Mouse (Mus musculus) spleen, postnatal 4 days (tissue): ENCODE results near the gene Rrp36.

ENCODE experiments used
- DNase-seq, 2 experiments: peaks; one replicate each; pipeline ENCODE4 v3.0.0; 2022; ENCODE audit warnings: low spot score in 2 of 2

Rrp36 gene

DNA sequence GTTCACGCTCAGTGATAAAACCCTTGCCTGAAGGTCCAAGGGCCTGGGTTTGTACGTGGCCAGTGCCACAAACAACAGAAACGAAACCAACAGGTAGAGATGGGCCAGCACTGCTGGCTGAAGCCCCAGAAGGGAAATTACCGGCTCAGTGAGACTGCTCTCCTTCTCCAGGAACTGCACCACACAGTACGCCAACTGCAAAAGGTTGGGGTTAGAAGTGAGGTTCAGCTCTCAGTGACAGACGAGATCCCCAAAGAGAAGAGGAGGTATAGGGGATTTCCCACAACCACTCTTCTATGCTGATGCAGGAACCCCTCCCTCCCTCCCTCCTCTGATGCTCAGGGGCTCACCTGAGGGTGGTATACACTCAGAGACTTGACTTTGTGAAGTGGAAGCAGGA, 11.8 kb upstream of the Rrp36 start:
- DNase-seq = no peak

DNA sequence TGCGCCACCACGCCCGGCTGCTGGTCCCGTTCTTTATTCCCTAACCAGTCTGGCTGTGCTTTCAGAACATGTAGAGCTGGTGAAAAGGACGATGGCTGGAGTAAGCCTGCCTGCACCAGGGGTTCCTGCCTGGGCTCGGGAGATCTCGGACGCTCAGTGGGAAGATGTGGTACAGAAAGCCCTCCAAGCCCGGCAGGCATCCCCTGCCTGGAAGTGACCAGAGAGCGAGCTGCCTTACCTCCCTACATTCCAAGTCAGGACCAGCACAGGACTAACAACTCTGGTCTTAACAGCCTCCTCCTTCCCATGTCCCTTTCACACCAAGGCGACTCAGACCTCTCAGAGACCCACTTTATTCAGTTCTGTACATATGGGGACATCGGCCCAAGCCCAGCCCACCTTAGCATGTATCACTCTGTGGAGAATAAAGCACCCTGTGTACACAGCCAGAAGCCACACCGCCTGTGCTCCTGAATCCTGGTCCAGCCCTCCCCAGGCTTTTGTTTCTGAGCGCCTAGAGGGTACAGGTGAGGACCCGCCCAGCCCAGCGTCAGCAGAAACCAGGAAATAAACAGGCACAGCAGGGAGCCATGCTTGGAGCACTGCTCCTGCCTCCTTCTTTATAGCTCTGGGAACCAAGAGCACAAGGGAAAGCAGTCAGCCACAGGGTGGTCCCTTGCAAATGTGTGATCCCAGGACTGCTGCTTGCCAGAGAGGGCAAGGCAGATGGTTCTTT, 8.7 kb upstream of the Rrp36 start:
- DNase-seq = no peak

DNA sequence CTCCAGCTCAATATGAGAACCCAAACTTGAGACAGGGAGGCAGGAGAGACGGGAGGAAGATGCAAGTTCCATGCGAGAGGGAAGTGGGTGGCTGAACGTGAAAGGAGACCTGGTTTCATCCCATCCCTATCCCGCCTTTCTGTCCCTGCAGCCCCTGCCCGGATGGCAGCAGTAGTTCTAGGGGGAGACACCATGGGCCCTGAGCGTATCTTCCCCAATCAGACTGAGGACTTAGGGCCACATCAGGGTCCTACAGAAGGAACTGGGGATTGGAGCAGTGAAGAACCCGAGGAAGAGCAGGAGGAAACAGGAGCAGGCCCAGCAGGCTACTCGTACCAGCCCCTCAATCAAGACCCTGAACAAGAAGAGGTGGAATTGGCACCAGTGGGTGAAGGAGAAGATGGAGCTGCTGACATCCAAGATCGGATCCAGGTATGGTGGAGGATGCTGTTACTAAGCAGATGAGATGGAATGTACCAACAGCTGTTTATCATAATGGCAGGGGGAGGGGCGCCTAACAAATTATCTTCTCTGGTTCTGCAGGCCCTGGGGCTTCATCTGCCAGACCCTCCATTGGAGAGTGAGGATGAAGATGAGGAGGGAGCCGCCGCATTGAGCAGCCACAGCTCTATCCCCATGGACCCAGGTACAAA, 7.4 kb upstream of the Rrp36 start:
- no peak for DNase-seq

- peak; percentile 98 to 99 for DNase-seq
Measured at GRCm38 (mm10) chr17:46680760-46681373, 6.7 kb upstream of the Rrp36 start, which contains the start of gene Klhdc3. Klhdc3 (minus strand) TSS chr17:46680914.

DNA sequence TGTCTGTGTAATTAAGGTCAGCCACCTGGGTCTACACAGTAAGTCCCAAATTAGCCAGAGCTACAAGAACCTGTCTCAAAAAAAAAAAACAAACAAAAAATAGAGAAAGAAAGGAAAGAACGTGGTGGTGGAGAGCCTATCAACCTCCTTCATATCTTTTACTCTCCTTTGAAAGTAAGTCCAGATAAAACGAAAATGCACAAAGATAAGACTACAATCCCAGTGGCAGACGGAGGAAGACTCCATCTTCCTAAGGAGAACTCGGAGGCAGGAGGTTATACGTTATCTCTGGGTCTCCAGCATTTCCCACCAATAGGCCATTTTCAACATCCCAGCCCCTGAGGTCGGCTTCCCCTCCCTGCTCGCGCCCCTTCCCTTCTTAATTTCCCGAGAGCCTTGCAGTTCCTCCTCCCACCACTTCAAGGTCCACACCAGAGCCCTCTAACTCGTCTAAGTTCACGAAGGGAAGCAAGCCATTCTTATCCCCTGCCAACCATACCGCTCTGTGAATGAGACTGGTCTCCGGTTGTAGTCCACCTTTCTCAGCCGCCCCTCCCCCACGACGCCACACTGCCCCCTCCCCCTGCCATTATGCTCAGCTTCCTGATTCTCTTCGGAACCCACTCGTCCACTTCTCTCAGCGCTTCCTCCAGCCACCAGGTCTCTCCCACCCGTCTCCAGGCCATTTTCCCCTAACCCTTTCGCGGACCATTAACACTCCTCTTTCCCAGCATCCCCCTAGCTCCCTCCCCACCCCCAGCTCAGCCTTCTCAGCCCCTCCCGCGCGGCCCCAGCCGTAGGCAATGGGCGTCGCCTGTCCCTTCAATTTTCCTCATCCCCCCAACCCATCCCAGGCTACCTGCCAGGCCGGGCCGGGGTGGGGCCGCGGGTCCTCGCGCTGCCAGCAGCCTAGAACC, 5.9 kb upstream of the Rrp36 start:
- DNase-seq = peak; percentile 46 to 79

- DNase-seq = no peak
Measured at GRCm38 (mm10) chr17:46678911-46679310, 4.8 kb upstream of the Rrp36 start.

DNA sequence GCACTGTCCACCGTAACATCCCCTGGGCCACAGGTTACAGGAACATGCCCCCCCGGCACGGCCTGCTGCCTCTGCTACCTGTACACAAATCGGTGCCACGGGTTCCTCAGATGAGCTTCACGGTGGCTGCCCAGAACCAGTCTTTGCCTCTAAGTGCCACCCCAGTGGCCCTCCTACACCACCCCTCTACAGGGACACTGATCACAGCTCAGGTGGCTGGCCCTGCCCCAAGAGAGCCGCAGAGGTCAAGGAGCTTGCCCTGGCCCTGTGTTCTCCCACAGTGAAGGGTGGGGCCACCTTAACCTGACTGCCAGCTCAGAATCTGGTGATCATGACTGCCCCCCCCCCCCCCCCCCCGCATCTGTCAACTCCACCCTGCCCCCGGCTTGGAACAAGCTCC, 4.3 kb upstream of the Rrp36 start, which contains the start of gene Mea1:
Gene Mea1 (plus strand): TSS at position 378 of the 400 bp plus-strand sequence.
- DNase-seq = no peak

DNA sequence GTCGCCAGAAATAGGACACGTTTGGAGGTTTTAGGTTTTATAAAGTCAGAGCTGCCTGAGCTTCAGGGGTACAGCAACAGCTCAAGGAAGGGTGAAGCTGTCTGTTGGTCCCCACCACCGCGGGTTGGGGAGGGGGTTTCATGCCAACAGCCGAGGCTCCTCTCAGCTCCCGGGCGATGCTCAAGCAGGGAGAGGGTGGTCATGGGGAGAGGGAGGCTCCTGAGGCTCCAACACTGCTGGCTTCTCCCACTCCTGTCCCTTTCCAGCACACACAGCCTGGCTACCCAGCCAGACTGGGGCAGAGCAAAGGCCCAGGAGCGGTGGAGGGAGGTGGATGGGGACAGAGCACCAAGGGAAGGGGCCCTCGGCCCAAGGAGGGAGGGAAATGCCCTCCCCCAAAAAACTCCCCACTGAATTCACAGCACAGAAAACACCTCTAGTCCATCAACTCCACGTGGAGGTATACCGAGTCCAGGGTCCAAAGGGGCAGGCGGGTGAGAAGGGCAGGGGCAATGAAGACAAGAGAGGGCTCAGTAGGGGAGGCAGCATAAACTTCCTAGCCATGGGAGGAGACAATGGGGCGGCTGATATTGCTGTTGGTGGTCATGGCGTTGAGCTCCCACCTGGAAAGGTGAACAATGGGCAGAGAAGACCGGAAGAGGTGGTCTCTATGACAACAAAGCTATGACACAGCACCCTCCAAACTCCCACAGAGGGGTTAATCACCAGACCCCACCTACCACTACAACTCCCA, 555 bp upstream of the Rrp36 start:
- DNase-seq = no peak

- DNase-seq = no peak
Measured at GRCm38 (mm10) chr17:46669911-46670310, 4.2 kb downstream of the Rrp36 start.

GRCm38 (mm10) chr17:46667712-46668111, 6.4 kb downstream of the Rrp36 start:
- no peak for DNase-seq

DNA sequence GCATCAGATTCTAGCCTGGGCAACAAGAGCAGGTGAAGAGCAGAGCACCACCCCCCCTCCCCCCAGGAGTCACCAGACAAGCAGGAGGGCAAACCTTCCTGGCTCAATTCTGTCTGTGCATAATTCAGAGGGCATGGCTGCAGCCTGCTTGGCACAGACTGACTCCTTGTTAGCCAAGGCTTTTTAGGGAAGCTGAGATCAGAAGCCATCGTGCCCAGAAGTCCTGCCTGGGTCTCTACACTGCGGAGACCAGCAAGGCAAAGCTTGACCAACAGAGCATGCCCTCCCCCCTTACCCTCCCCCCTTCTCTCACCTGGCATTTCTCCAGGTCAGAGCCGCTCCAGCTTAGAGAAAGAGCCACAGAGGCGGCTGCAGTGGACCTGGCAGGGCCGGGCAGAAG, 11.4 kb downstream of the Rrp36 start:
- no peak for DNase-seq

DNA sequence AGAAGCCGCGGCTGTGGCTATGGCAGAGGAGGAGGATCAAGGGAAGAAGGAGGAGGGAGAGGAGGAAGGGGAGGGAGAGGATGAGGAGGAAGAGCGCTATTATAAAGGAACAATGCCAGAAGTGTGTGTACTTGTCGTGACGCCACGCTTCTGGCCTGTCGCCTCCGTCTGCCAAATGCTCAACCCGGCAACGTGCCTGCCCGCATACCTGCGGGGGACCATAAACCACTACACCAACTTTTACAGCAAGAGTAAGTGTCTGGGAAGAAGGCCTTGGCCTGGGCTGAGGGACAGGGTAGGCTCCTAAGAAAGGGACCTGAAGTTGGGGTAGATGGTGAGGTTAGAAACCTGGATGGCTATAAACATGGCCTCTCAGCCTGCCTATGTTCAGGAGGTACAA, 12.2 kb downstream of the Rrp36 start:
- DNase-seq = no peak

GRCm38 (mm10) chr17:46661351-46661750, 12.8 kb downstream of the Rrp36 start:
- no peak for DNase-seq

DNA sequence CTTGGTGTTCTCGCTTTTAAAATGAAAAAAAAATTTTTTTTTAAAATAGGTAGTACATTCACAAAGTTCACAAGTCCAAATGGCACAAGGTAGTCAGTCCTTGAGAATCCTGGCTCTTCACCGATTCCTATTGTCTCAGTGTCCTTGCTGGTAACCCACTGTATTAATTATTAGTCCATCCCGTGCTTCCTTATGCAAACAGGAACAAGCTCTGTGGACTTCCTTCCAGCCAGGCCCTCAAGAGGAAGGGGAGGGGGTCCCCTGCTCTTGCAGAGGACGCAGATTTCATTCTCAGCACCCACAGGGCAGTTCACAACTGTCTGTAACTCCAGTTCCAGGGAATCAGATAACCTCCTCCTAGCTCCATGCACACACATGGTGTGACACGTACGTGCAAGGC, 18.1 kb downstream of the Rrp36 start:
- no peak for DNase-seq

GRCm38 (mm10) chr17:46651755-46652547, 22.2 kb downstream of the Rrp36 start:
- peak in 1 of 2 experiments; percentile 60 for DNase-seq

DNA sequence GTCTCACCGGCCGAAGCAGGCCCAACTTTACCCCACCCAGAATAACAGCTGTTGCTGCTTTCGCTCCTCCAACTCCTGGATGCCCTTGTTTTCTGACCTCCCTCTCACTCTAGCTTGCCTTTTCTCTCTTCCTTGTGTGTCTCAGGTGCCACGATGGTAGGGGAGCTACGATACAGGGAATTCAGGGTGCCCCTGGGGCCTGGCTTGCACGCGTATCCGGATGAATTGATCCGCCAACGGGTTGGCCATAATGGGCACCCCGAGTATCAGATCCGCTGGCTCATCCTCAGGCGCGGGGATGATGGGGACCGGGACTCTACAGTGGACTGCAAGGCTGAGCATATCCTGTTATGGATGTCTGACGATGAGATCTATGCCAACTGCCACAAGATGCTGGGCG, 22.9 kb downstream of the Rrp36 start:
- DNase-seq = peak in 1 of 2 experiments; percentile 59

DNA sequence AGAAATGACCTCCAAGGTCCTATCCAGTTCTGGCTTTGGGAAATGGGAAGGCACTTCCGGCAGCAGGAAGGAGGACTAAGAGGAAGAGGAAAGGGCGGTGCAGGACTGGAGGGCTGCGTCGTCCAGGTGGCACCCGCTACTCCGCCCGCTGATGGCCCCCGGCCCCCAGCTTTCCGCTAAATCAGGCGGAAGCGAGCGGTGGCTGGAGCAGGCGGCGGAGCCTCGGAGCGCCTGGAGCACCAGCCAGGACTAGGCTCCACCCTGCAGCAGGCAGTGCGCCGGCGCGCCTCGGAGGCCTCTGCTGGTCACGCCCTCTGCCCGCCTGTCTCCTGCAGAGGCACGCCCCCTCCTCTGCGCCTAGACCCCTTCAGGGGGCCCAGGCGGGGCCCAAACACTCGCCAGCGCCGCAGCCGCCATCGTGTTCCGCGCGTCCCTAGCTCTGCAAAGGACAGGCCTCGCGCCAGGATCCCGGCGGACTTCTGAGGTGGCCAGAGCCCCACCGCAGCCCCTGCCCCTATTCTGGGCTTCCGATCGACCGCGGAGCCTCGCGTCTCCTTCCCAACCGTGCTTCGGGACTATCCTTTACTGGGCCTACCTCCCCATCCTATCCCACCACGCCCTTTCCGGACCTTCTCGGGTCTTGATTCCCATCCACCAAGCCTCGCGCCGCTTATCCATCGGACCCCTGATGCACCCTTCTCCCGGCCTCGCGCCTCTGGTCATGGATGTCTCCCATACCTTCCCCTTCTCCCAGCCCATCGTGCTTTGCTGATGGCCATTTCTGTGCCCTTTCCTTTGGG, 23.7 kb downstream of the Rrp36 start, which contains the start of gene Cul7:
Gene Cul7 (plus strand): TSS at position 106 of the 800 bp plus-strand sequence.
- DNase-seq = peak; percentile 83 to 91

DNA sequence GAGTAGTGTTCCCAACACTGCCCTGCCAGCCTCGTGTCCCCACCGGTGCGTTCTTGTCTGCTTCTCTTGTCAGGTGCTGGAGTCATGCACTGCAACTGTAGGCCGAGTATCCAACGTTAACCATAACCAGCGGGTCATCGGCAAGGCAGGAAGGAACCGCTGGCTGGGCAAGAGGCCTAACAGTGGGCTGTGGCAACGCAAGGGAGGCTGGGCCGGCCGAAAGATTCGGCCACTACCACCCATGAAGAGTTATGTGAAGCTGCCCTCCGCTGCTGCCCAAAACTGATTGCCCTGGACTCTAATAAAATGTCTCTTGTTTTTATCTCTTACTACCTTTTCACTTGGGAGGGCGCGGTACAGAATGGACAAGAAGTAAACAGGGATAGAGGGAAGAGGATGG, 24.3 kb downstream of the Rrp36 start:
- DNase-seq = peak in 1 of 2 experiments; percentile 62

DNA sequence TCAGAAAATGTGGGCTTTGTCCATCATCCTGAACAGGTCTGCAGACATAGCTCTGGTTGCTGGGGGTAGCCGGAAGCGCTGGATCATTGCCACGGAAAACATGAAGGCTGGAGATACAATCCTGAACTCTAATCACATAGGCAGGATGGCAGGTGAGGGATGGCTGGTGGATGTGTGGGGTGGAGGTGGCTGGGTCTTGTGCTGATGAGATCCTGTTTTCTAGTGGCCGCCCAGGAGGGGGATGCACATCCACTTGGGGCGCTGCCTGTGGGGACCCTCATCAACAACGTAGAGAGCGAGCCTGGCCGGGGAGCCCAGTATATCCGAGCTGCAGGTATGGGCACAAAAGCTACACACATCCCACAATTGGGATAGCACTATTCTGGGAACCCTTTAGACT, 25.7 kb downstream of the Rrp36 start:
- DNase-seq = no peak
